Mouse (Mus musculus) midbrain, embryonic 10.5 days (tissue): ENCODE data around the gene Fance. TPM values are rescaled to one million over a fixed set of nuclear protein-coding genes. Genes with fewer than 3 reads are reported as not detected.
A peak's percentile ranks its signal among the peaks of the same experiment; 100 is the strongest.
"Not testable (repeated sequence)": the region's sequence is repeated elsewhere in the genome, so short reads cannot be mapped to it uniquely, and the experiment has no call there.

ENCODE experiments used
- DNase-seq: peaks from one replicate; pipeline ENCODE4 v3.0.0-alpha.2; 2017; ENCODE audit warnings: low spot score
- H3K27ac ChIP-seq: fragments of 300-500 bp; sonication (generic); replicated peaks from 2 replicates; pipeline ENCODE4 v1.5.1; 2016; ENCODE audit warnings: mild to moderate bottlenecking
- H3K27me3 ChIP-seq: fragments of 300-500 bp; sonication (generic); 2 replicates; pipeline ENCODE4 v1.6.1; 2016; ENCODE audit warnings: low read depth, mild to moderate bottlenecking; ENCODE audit not compliant: poor library complexity, severe bottlenecking
- H3K36me3 ChIP-seq: fragments of 300-500 bp; sonication (generic); 2 replicates; pipeline ENCODE4 v1.6.1; 2016; ENCODE audit warnings: mild to moderate bottlenecking, moderate library complexity
- H3K4me1 ChIP-seq: fragments of 300-500 bp; sonication (generic); 2 replicates; pipeline ENCODE4 v1.6.1; 2016
- H3K4me3 ChIP-seq: fragments of 300-500 bp; sonication (generic); 2 replicates; pipeline ENCODE4 v1.5.1; 2016; ENCODE audit warnings: mild to moderate bottlenecking, moderate library complexity
- H3K9me3 ChIP-seq: fragments of 300-500 bp; sonication (generic); replicated peaks from 2 replicates; pipeline ENCODE4 v1.6.1; 2016; ENCODE audit warnings: mild to moderate bottlenecking
- WGBS: fragments of 180-500 bp; shearing (Covaris S2); methylation state at CpG from one replicate; pipeline ENCODE4 v1.1.7; 2016; 5-methylcytosine and 5-hydroxymethylcytosine counted together
- polyA plus RNA-seq: library from polyadenylated mRNA; unstranded; fragments of >200 nt; fragmentation: Nextera tagmentation; extraction: Ambion mirVana; gene quantifications from 2 replicates; pipeline ENCODE4 v1.2.1, GENCODE M21; 2016

Fance gene
- polyA plus RNA-seq, 1 experiment from 2014 or later = 30.8 TPM

DNA sequence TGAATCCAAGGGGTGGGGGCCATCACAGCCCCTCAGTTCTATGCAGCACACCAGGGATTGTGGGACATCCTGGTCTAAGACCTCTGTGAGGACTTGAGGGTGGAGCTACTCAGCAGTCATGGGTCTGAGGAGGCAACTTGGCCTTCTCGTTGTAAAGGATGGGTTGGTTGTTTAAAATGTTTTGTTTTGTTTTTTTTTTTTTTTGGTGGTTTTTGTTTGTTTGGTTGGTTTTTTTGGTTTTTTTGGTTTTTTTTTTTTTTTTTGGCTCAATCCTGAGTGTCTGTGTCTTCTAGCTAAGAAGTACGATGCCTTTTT, 16.9 kb downstream of the Fance start:
- peaks cover 81% of the 10 kb centered on the region for H3K36me3 ChIP-seq
- peak overlapping the region; percentile 100 for H3K4me3 ChIP-seq
- peak overlapping the region; percentile 97; the same call in 1 of the 2 replicates for H3K27ac ChIP-seq
- WGBS = 65% methylated on average over 2 of the region's 2 CpGs
- H3K9me3 ChIP-seq = no peaks in the 10 kb centered on the region
- peaks cover 4% of the 10 kb centered on the region; the same call in 1 of the 2 replicates for H3K27me3 ChIP-seq
- DNase-seq = no peak
- peaks cover 63% of the 10 kb centered on the region for H3K4me1 ChIP-seq

DNA sequence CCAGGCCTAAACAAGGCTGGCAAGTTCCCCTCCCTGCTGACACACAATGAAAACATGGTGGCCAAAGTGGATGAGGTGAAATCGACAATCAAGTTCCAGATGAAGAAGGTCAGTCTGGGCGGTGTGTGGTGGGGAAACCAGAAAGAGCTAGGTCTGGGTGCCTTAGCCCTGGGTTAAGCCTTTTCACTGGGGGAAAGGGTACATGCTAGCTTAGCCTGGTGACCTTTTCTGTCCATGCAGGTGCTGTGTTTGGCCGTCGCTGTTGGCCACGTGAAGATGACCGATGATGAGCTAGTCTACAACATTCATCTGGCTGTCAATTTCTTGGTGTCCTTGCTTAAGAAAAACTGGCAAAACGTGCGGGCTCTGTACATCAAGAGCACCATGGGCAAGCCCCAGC, 17.3 kb downstream of the Fance start:
- not testable (repeated sequence) for H3K4me3 ChIP-seq, DNase-seq
- WGBS = 75% methylated on average over 8 of the region's 8 CpGs

GRCm38 (mm10) chr17:28331241-28332112, 18.2 kb downstream of the Fance start:
- Histone ChIP-seq H3K4me1 (peaks cover 63% of the 10 kb centered on the region), H3K36me3 (peaks cover 81% of the 10 kb centered on the region)
- 46% methylated on average over 5 of the region's 7 CpGs for WGBS

More for the DNA sequence above, 17.3 kb downstream of the Fance start:
- H3K27ac ChIP-seq, H3K9me3 ChIP-seq, H3K27me3 ChIP-seq: not testable (repeated sequence)
- Histone ChIP-seq H3K36me3 (peaks cover 81% of the 10 kb centered on the region), H3K4me1 (peaks cover 63% of the 10 kb centered on the region)

DNA sequence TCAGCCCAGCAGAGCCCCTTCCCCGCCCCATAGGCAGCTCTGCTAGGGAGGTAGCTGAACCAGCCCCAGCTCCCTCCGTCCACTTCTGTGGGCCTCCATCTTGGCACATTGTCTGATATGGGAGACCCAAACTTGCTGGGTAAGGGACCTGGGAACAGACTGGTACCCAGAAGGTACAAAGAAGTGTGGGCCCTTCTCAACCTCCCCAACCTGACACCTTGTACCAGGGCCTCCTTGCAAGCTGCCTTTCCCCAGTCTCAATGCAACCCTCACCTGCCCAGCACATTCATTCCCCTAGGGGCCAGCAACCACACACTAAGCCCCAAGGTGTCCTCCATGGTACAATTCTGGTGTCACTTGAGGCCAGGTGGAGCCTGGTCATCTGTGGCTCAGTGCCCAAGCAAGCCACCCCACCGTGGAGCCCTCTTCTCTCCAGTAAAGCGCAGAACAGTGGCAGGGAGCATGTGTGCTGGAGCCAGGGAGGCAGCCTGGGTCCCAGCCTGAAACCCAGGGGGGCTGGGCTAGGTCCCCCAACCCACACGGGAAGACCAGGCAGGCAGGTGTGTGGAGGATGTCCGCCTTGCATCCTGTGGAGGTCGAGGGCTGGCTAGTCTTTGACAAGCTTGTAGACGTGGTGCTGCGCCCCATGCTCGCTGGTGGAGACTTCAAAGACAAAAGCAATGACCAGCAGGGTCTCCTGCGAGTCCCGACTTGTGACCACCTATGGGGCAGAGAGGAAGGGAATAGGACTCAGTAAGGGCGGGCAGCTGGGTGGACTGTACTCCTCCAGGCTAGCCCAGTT, 19.0 kb downstream of the Fance start:
- Histone ChIP-seq H3K4me3 (no peak overlapping the region; the same call in 1 of the 2 replicates), H3K4me1 (peaks cover 58% of the 10 kb centered on the region), H3K27me3 (peaks cover 4% of the 10 kb centered on the region; the same call in 1 of the 2 replicates), H3K9me3 (no peaks in the 10 kb centered on the region), H3K27ac (no peak overlapping the region), H3K36me3 (peaks cover 82% of the 10 kb centered on the region)
- DNase-seq = peak; percentile 37
- 46% methylated on average over 13 of the region's 13 CpGs for WGBS

More at GRCm38 (mm10) chr17:28331241-28332112, 18.2 kb downstream of the Fance start:
- peak overlapping the region; percentile 23; the same call in 1 of the 2 replicates for H3K4me3 ChIP-seq
- no peaks in the 10 kb centered on the region for H3K9me3 ChIP-seq
- H3K27me3 ChIP-seq = peaks cover 4% of the 10 kb centered on the region; the same call in 1 of the 2 replicates
- DNase-seq = no peak
- H3K27ac ChIP-seq = no peak overlapping the region

- Histone ChIP-seq H3K36me3 (peaks cover 89% of the 10 kb centered on the region), H3K27me3 (peaks cover 4% of the 10 kb centered on the region; the same call in 1 of the 2 replicates), H3K4me3 (peak overlapping the region; percentile 2; the same call in 1 of the 2 replicates), H3K4me1 (peaks cover 50% of the 10 kb centered on the region), H3K9me3 (no peaks in the 10 kb centered on the region), H3K27ac (no peak overlapping the region)
- 68% methylated on average over 31 of the region's 31 CpGs for WGBS
- DNase-seq = no peak
Measured at GRCm38 (mm10) chr17:28332915-28333546, 19.7 kb downstream of the Fance start.

DNA sequence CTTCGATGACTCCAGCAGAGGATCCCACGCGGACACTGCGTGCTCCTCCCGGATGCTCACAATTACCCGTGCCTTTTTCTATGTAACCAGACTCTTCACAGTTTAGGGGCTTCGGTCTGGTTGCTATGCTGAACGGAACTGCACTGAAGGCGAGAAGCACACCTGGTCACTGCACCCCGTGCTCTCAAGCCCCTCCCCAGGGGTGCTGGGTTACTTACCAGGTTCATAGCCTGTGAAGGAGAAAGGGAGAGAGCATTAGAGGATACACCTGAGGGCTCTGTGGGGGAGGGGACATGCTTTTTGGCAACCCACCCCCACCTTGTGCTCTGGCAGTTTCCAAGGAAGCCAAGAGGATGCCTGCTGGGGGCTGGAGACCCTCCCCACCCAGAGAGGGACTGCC, 21.9 kb downstream of the Fance start:
- 78% methylated on average over 10 of the region's 10 CpGs for WGBS
- no peak for DNase-seq
- peaks cover 95% of the 10 kb centered on the region for H3K36me3 ChIP-seq

DNA sequence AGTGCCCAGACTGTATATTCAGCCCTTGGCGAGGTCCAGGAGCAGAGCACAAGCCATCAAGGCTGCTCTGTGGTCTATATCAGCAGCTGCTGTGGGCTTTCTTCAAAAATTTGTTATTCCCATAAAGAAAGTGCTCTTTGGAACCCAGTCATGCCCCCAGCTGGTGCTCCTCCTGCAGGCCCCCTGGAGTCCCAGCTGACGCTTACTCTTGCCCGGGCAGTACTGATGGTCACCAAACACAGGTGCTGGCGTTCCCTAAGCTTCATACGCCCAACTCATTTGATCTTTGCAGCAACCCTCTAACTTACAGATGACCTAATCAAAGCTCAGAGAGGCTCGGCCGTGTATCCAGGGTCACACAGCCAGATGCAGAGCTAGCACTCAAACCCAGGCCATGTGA, 24.2 kb downstream of the Fance start:
- Histone ChIP-seq H3K27ac (no peak overlapping the region), H3K27me3 (peaks cover 29% of the 10 kb centered on the region), H3K36me3 (peaks cover 81% of the 10 kb centered on the region), H3K4me1 (peaks cover 34% of the 10 kb centered on the region), H3K9me3 (no peaks in the 10 kb centered on the region), H3K4me3 (no peak overlapping the region)
- DNase-seq = no peak
- 93% methylated on average over 7 of the region's 7 CpGs for WGBS

More for the DNA sequence above, 21.9 kb downstream of the Fance start:
- no peaks in the 10 kb centered on the region for H3K9me3 ChIP-seq
- no peak overlapping the region for H3K27ac ChIP-seq
- H3K4me3 ChIP-seq = no peak overlapping the region
- peaks cover 6% of the 10 kb centered on the region; the same call in 1 of the 2 replicates for H3K27me3 ChIP-seq
- peaks cover 34% of the 10 kb centered on the region for H3K4me1 ChIP-seq

- DNase-seq = no peak
- Histone ChIP-seq H3K9me3 (no peaks in the 10 kb centered on the region), H3K4me3 (peak overlapping the region; percentile 50), H3K4me1 (peaks cover 35% of the 10 kb centered on the region), H3K27ac (peak overlapping the region; percentile 74; the same call in 1 of the 2 replicates), H3K27me3 (peaks cover 46% of the 10 kb centered on the region), H3K36me3 (peaks cover 52% of the 10 kb centered on the region)
- 81% methylated on average over 7 of the region's 7 CpGs for WGBS
Measured at GRCm38 (mm10) chr17:28340578-28340977, 27.3 kb downstream of the Fance start.

GRCm38 (mm10) chr17:28341091-28341490, 27.8 kb downstream of the Fance start:
- Histone ChIP-seq H3K9me3 (no peaks in the 10 kb centered on the region), H3K4me1 (peaks cover 40% of the 10 kb centered on the region), H3K27me3 (peaks cover 51% of the 10 kb centered on the region), H3K36me3 (peaks cover 47% of the 10 kb centered on the region), H3K4me3 (peak overlapping the region; percentile 50), H3K27ac (peak overlapping the region; percentile 74)
- peak; percentile 67 for DNase-seq
- 6% methylated on average over 26 of the region's 26 CpGs for WGBS

DNA sequence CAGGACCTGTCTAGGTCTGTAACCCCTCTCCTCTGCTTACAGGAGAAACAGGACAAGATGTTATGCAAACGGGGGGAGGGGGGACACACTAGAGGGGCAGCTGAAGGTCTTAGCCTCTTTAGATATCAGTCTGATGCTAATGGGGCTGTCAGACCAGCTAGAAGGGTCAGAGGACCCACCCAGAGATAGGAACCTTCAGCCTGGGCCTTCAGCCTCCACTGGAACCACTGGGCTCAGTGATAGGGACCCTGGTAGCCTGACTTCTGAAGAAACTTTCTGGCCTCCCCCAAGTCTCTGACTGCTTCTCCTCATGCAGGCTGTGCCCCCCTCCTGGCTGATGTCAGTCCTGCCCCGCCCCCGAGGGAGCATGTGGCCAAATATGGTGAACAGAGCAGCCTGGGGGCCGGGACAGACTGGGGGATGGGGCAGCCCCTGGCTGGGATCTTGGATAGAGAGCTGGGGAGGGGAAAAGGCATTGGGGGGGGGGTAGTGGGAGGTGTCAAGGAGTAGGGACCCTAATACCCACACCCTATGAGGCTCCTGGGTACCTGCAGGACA, 30.8 kb downstream of the Fance start:
- H3K27ac ChIP-seq = no peak overlapping the region
- DNase-seq = no peak
- peaks cover 66% of the 10 kb centered on the region for H3K4me1 ChIP-seq
- H3K4me3 ChIP-seq = no peak overlapping the region
- peaks cover 20% of the 10 kb centered on the region for H3K36me3 ChIP-seq
- 37% methylated on average over 4 of the region's 4 CpGs for WGBS
- H3K27me3 ChIP-seq = peaks cover 78% of the 10 kb centered on the region
- no peaks in the 10 kb centered on the region for H3K9me3 ChIP-seq

- peaks cover 83% of the 10 kb centered on the region for H3K27me3 ChIP-seq
- no peaks in the 10 kb centered on the region for H3K9me3 ChIP-seq
- peaks cover 71% of the 10 kb centered on the region for H3K4me1 ChIP-seq
- peaks cover 14% of the 10 kb centered on the region for H3K36me3 ChIP-seq
- 45% methylated on average over 3 of the region's 3 CpGs for WGBS
- DNase-seq = no peak
- H3K27ac ChIP-seq = peak overlapping the region; percentile 56
- no peak overlapping the region for H3K4me3 ChIP-seq
Measured at GRCm38 (mm10) chr17:28344670-28345069, 31.4 kb downstream of the Fance start.

GRCm38 (mm10) chr17:28345271-28345721, 32.0 kb downstream of the Fance start:
- peaks cover 8% of the 10 kb centered on the region for H3K36me3 ChIP-seq
- peak overlapping the region; percentile 19; the same call in 1 of the 2 replicates for H3K4me3 ChIP-seq
- peaks cover 77% of the 10 kb centered on the region for H3K4me1 ChIP-seq
- peaks cover 80% of the 10 kb centered on the region for H3K27me3 ChIP-seq
- H3K27ac ChIP-seq = peak overlapping the region; percentile 56
- no peak for DNase-seq
- no peaks in the 10 kb centered on the region for H3K9me3 ChIP-seq
- 6% methylated on average over 8 of the region's 8 CpGs for WGBS
